Mouse (Mus musculus): ENCODE results near the gene Slc16a2.

DNA sequence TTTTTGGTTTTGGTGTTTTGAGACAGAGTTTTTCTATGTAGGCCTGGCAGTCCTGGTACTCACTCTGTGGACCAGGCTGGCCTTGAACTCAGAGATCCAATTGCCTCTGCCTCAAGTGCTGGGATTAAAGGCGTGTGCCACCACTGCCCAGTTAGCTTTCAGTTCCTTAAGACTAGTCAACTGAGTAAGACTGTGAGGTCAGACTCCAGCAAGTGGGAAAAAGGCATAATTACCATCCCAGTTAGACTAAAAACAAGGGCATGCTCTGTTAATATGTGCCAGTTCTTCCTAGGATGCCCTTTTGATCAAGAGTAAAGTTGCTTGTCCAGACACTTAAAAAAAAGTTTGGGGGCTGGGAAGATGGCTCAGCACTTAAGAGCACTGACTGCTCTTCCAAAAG is 113.2 kb downstream of the Slc16a2 start:
- no peak for TF ChIP-seq CTCF (IDR thresholded peaks at IDR 0.05; ENCODE audit: low read depth, low read length)
- no peak for TF ChIP-seq POLR2AphosphoS5 (IDR thresholded peaks at IDR 0.05; ENCODE audit: insufficient replicate concordance, low read depth, low read length)
- TF ChIP-seq GATA1 (IDR thresholded peaks at IDR 0.05; ENCODE audit: borderline replicate concordance, low read length) = no peak
- no peak for TF ChIP-seq TAL1 (conservative IDR thresholded peaks at IDR 0.05; ENCODE audit: low read depth, low read length)

Data from G1E (cell line).